Mouse (Mus musculus) liver, embryonic 14.5 days (tissue): ENCODE measurements around the gene Il17re.

Experiments
- CTCF ChIP-seq: IDR thresholded peaks from 2 replicates; pipeline ENCODE4 v1.5.1; 2016; ENCODE audit warnings: antibody characterized with exemption, low read depth, control low read depth
- EP300 ChIP-seq: IDR thresholded peaks from 2 replicates; pipeline ENCODE4 v1.6.1; 2016; ENCODE audit warnings: antibody characterized with exemption, low read depth

- TF ChIP-seq EP300 (no peak), CTCF (no peak)
These were observed 27.4 kb upstream of the Il17re start for GRCm38 (mm10) chr6:113430846-113431245.
